Mouse (Mus musculus): Measurements from ENCODE around the gene Hist2h3c2.
"Not testable (repeated sequence)": the region's sequence is repeated elsewhere in the genome, so short reads cannot be mapped to it uniquely, and the experiment has no call there.

The Hist2h3c2 gene

GRCm38 (mm10) chr3:96235836-96236235 lies 3.1 kb downstream of the Hist2h3c2 start:
- no peak for DNase-seq (ENCODE audit: low spot score in 2 of 2)

GRCm38 (mm10) chr3:96234914-96235313 lies 4.0 kb downstream of the Hist2h3c2 start:
- no peak for DNase-seq (ENCODE audit: low spot score in 2 of 2)

GRCm38 (mm10) chr3:96231758-96232120 lies 7.2 kb downstream of the Hist2h3c2 start:
- no peak for DNase-seq (ENCODE audit: low spot score in 2 of 2)

- DNase-seq (ENCODE audit: low spot score in 2 of 2) = no peak
Observed at GRCm38 (mm10) chr3:96230910-96231757, 7.8 kb downstream of the Hist2h3c2 start.

GRCm38 (mm10) chr3:96230404-96230803 lies 8.5 kb downstream of the Hist2h3c2 start:
- no peak for DNase-seq (ENCODE audit: low spot score in 2 of 2)

GRCm38 (mm10) chr3:96228828-96229227 lies 10.1 kb downstream of the Hist2h3c2 start:
- DNase-seq (ENCODE audit: low spot score in 2 of 2) = no peak

GRCm38 (mm10) chr3:96226695-96227648 lies 12.0 kb downstream of the Hist2h3c2 start:
- DNase-seq (ENCODE audit: low spot score in 2 of 2) = no peak

- DNase-seq (ENCODE audit: low spot score in 2 of 2) = no peak
Observed at GRCm38 (mm10) chr3:96225421-96225820, 13.5 kb downstream of the Hist2h3c2 start.

- no peak for DNase-seq (ENCODE audit: low spot score in 2 of 2)
Observed at GRCm38 (mm10) chr3:96222774-96223173, 16.2 kb downstream of the Hist2h3c2 start.

GRCm38 (mm10) chr3:96221640-96222038 lies 17.3 kb downstream of the Hist2h3c2 start:
- no peak for DNase-seq (ENCODE audit: low spot score in 2 of 2)

- DNase-seq (ENCODE audit: low spot score in 2 of 2) = peak; percentile 84 to 88
Observed at GRCm38 (mm10) chr3:96220765-96221639, 17.9 kb downstream of the Hist2h3c2 start, which contains the start of the genes Hist2h2ac and Hist2h2be. Gene Hist2h2ac, minus strand, starts transcription at chr3:96220880. Gene Hist2h2be, plus strand, starts transcription at chr3:96221119.

GRCm38 (mm10) chr3:96220131-96220764 lies 18.7 kb downstream of the Hist2h3c2 start:
- DNase-seq (ENCODE audit: low spot score in 2 of 2) = not testable (repeated sequence)

GRCm38 (mm10) chr3:96219661-96220130 lies 19.2 kb downstream of the Hist2h3c2 start, which contains the start of the genes Bola1 and Hist2h2ab:
Gene Bola1, minus strand, starts transcription at chr3:96219709.
Gene Hist2h2ab, plus strand, starts transcription at chr3:96219865.
- DNase-seq (ENCODE audit: low spot score in 2 of 2) = peak; percentile 76 to 77

GRCm38 (mm10) chr3:96219191-96219641 lies 19.7 kb downstream of the Hist2h3c2 start:
- peak; percentile 54 to 60 for DNase-seq (ENCODE audit: low spot score in 2 of 2)

- no peak for DNase-seq (ENCODE audit: low spot score in 2 of 2)
Observed at GRCm38 (mm10) chr3:96209242-96209641, 29.7 kb downstream of the Hist2h3c2 start.

- DNase-seq (ENCODE audit: low spot score in 2 of 2) = no peak
Observed at GRCm38 (mm10) chr3:96207819-96208218, 31.1 kb downstream of the Hist2h3c2 start.

- DNase-seq (ENCODE audit: low spot score in 2 of 2) = peak in 1 of 2 experiments; percentile 22
Observed at GRCm38 (mm10) chr3:96199731-96200130, 39.2 kb downstream of the Hist2h3c2 start.

GRCm38 (mm10) chr3:96198601-96199251 lies 40.2 kb downstream of the Hist2h3c2 start:
- not testable (repeated sequence) for DNase-seq (ENCODE audit: low spot score in 2 of 2)

GRCm38 (mm10) chr3:96198181-96198580 lies 40.7 kb downstream of the Hist2h3c2 start:
- peak; percentile 71 for DNase-seq (ENCODE audit: low spot score in 2 of 2)

Data from natural killer cell, adult 2 months (primary cell).